Mouse (Mus musculus): ENCODE data around the gene Slain2. TPM values are rescaled to one million over a fixed set of nuclear protein-coding genes. Genes with fewer than 3 reads are reported as not detected.

Gene Slain2
- polyA plus RNA-seq, 1 experiment from 2014 or later: 20.5 TPM

GRCm38 (mm10) chr5:72879736-72880135, 34.4 kb upstream of the Slain2 start:
- 21% methylated on average over 5 of the region's 5 CpGs for WGBS
- no peak overlapping the region for H3K4me2 ChIP-seq (ENCODE audit: low read length)
- H3K27me3 ChIP-seq (replicated peaks; ENCODE audit: control insufficient read depth, insufficient read depth, low read length): no peaks in the 10 kb centered on the region
- H3K9me3 ChIP-seq (replicated peaks; ENCODE audit: control insufficient read depth, low read length): no peaks in the 10 kb centered on the region
- H3K4me1 ChIP-seq (ENCODE audit: control insufficient read depth, insufficient read depth, low read length): no peaks in the 10 kb centered on the region
- no peak overlapping the region for H3K27ac ChIP-seq (ENCODE audit: low read depth, low read length)
- H3K4me3 ChIP-seq (ENCODE audit: low read depth, low read length): no peak overlapping the region
- no peaks in the 10 kb centered on the region for H3K36me3 ChIP-seq (ENCODE audit: control insufficient read depth, insufficient read depth, low read length)
- ATAC-seq: no peak
- no peak overlapping the region for H3K9ac ChIP-seq (ENCODE audit: low read length)
- DNase-seq (ENCODE audit: low spot score): no peak

GRCm38 (mm10) chr5:72881748-72882411, 32.2 kb upstream of the Slain2 start:
- no peak overlapping the region for H3K4me2 ChIP-seq (ENCODE audit: low read length)
- 91% methylated on average over 12 of the region's 12 CpGs for WGBS
- H3K36me3 ChIP-seq (ENCODE audit: control insufficient read depth, insufficient read depth, low read length): no peaks in the 10 kb centered on the region
- DNase-seq (ENCODE audit: low spot score) (no peak), ATAC-seq (no peak)
- H3K4me1 ChIP-seq (ENCODE audit: control insufficient read depth, insufficient read depth, low read length): no peaks in the 10 kb centered on the region
- H3K4me3 ChIP-seq (ENCODE audit: low read depth, low read length): no peak overlapping the region
- H3K27ac ChIP-seq (ENCODE audit: low read depth, low read length): no peak overlapping the region
- no peak overlapping the region for H3K9ac ChIP-seq (ENCODE audit: low read length)
- no peaks in the 10 kb centered on the region for H3K27me3 ChIP-seq (replicated peaks; ENCODE audit: control insufficient read depth, insufficient read depth, low read length)
- H3K9me3 ChIP-seq (replicated peaks; ENCODE audit: control insufficient read depth, low read length): no peaks in the 10 kb centered on the region

- Histone ChIP-seq H3K36me3 (ENCODE audit: control insufficient read depth, insufficient read depth, low read length) (no peaks in the 10 kb centered on the region), H3K4me1 (ENCODE audit: control insufficient read depth, insufficient read depth, low read length) (no peaks in the 10 kb centered on the region), H3K4me2 (ENCODE audit: low read length) (no peak overlapping the region), H3K27ac (ENCODE audit: low read depth, low read length) (no peak overlapping the region), H3K4me3 (ENCODE audit: low read depth, low read length) (no peak overlapping the region), H3K27me3 (replicated peaks; ENCODE audit: control insufficient read depth, insufficient read depth, low read length) (no peaks in the 10 kb centered on the region), H3K9ac (ENCODE audit: low read length) (no peak overlapping the region), H3K9me3 (replicated peaks; ENCODE audit: control insufficient read depth, low read length) (no peaks in the 10 kb centered on the region)
- 75% methylated on average over 2 of the region's 2 CpGs for WGBS
- ATAC-seq: no peak
- no peak for DNase-seq (ENCODE audit: low spot score)
These were observed 31.7 kb upstream of the Slain2 start for GRCm38 (mm10) chr5:72882412-72882765.

DNA sequence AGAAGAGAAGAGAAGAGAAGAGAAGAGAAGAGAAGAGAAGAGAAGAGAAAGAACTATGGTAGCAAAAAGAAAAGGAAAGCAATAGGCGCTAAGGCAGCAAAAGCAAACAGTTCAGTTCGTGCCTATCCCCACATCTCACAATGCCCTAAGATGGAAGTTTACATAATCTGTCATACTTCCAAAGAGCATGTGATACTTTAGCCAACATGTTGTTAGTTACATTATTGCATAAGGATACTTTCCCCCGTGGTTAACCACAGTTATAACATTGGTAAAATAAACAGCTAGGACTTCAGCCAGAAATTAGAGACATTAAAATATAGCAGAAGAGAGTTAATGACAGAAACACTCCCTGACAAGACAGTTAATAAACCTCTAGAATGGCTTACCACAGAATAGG, 30.4 kb upstream of the Slain2 start:
- H3K27ac ChIP-seq (ENCODE audit: low read depth, low read length): no peak overlapping the region
- H3K4me3 ChIP-seq (ENCODE audit: low read depth, low read length): no peak overlapping the region
- WGBS: 88% methylated on average over 3 of the region's 3 CpGs
- no peak overlapping the region for H3K4me2 ChIP-seq (ENCODE audit: low read length)
- no peaks in the 10 kb centered on the region for H3K27me3 ChIP-seq (replicated peaks; ENCODE audit: control insufficient read depth, insufficient read depth, low read length)
- no peaks in the 10 kb centered on the region for H3K4me1 ChIP-seq (ENCODE audit: control insufficient read depth, insufficient read depth, low read length)
- H3K9ac ChIP-seq (ENCODE audit: low read length): no peak overlapping the region
- ATAC-seq (no peak), DNase-seq (ENCODE audit: low spot score) (no peak)
- no peaks in the 10 kb centered on the region for H3K9me3 ChIP-seq (replicated peaks; ENCODE audit: control insufficient read depth, low read length)
- H3K36me3 ChIP-seq (ENCODE audit: control insufficient read depth, insufficient read depth, low read length): no peaks in the 10 kb centered on the region

DNA sequence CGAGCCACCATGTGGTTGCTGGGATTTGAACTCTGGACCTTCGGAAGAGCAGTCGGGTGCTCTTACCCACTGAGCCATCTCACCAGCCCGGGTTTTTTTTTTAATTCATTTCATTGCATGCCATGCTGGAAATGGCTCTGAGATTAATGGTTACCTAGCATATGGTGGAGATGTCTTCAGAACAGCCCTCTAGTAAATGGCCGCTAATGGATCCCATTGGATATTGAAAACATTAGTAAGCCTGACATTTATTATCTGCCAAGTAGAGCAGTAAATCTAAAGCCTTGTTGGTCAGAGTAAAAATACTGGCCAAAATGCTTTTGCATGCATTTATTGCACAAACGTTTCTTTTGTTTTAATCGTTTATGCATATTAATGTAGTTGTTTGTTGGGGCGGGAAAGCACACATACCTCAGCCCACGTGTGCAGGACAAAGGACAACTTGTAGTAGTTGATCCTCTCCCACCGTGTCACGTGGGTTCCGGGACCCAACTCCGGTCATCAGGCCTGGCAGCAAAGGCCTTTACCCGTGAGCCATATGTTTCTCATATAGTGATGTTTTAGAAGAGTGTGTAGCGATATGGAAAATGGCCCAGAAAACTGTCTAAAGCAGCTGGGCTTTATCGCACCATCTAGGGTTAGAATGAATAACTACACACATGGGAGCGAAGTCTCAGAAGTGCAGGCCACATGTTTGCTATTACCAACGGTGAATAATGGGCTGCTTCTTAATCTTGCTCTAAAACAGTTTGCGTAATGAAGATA, 27.5 kb upstream of the Slain2 start:
- H3K36me3 ChIP-seq (ENCODE audit: control insufficient read depth, insufficient read depth, low read length): no peaks in the 10 kb centered on the region
- H3K4me1 ChIP-seq (ENCODE audit: control insufficient read depth, insufficient read depth, low read length): no peaks in the 10 kb centered on the region
- WGBS: 84% methylated on average over 19 of the region's 19 CpGs
- no peak for DNase-seq (ENCODE audit: low spot score)
- no peak overlapping the region for H3K27ac ChIP-seq (ENCODE audit: low read depth, low read length)
- H3K27me3 ChIP-seq (replicated peaks; ENCODE audit: control insufficient read depth, insufficient read depth, low read length): no peaks in the 10 kb centered on the region
- no peak overlapping the region for H3K4me2 ChIP-seq (ENCODE audit: low read length)
- no peak overlapping the region for H3K9ac ChIP-seq (ENCODE audit: low read length)
- H3K4me3 ChIP-seq (ENCODE audit: low read depth, low read length): no peak overlapping the region
- ATAC-seq: no peak
- no peaks in the 10 kb centered on the region for H3K9me3 ChIP-seq (replicated peaks; ENCODE audit: control insufficient read depth, low read length)

DNA sequence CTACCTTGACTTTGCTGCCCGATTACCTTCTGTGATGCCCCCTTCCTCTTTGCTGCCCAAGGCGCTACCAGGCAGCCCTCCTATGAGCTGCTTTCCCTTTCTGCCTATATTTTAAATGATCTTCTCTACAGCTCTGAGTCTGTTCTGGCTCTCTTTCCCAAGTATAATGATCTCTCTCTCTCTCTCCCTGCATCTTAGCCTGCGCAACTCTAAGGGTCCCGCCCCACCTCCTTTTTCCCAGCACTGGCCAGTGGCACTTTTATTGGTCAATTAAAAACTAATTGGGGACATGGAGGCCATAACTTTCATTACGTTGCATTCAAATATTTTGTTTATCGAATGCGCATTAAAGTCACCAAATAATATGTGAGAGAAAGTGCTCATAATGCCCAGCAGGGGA, 25.8 kb upstream of the Slain2 start:
- no peak overlapping the region for H3K27ac ChIP-seq (ENCODE audit: low read depth, low read length)
- H3K36me3 ChIP-seq (ENCODE audit: control insufficient read depth, insufficient read depth, low read length): no peaks in the 10 kb centered on the region
- WGBS: 82% methylated on average over 7 of the region's 7 CpGs
- H3K9ac ChIP-seq (ENCODE audit: low read length): no peak overlapping the region
- ATAC-seq: no peak
- H3K4me2 ChIP-seq (ENCODE audit: low read length): no peak overlapping the region
- H3K9me3 ChIP-seq (replicated peaks; ENCODE audit: control insufficient read depth, low read length): no peaks in the 10 kb centered on the region
- no peaks in the 10 kb centered on the region for H3K27me3 ChIP-seq (replicated peaks; ENCODE audit: control insufficient read depth, insufficient read depth, low read length)
- H3K4me3 ChIP-seq (ENCODE audit: low read depth, low read length): no peak overlapping the region
- no peak for DNase-seq (ENCODE audit: low spot score)
- H3K4me1 ChIP-seq (ENCODE audit: control insufficient read depth, insufficient read depth, low read length): no peaks in the 10 kb centered on the region

DNA sequence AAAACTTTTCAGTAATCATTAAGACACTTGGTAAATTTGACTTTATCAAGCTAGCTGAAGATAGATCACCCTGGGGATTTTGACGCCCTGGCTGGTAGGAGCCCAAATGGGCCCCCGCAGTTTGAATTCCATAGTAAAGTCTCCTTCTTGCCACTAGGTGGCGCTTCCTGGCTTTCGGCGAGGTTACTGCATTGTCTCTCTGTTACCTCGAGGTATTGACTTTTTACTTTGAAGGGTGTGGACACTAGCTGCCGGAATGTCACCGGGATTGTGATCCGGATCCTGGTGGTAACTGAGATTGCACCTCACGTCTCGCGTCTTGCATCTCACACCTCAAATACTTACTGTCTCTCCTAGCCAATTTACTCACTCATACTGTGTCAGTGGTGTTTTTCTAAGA, 22.6 kb upstream of the Slain2 start:
- no peak overlapping the region for H3K9ac ChIP-seq (ENCODE audit: low read length)
- H3K9me3 ChIP-seq (replicated peaks; ENCODE audit: control insufficient read depth, low read length): no peaks in the 10 kb centered on the region
- no peaks in the 10 kb centered on the region for H3K27me3 ChIP-seq (replicated peaks; ENCODE audit: control insufficient read depth, insufficient read depth, low read length)
- H3K36me3 ChIP-seq (ENCODE audit: control insufficient read depth, insufficient read depth, low read length): no peaks in the 10 kb centered on the region
- H3K27ac ChIP-seq (ENCODE audit: low read depth, low read length): no peak overlapping the region
- H3K4me2 ChIP-seq (ENCODE audit: low read length): no peak overlapping the region
- DNase-seq (ENCODE audit: low spot score): peak; percentile 68
- H3K4me1 ChIP-seq (ENCODE audit: control insufficient read depth, insufficient read depth, low read length): no peaks in the 10 kb centered on the region
- no peak overlapping the region for H3K4me3 ChIP-seq (ENCODE audit: low read depth, low read length)
- peak; percentile 72; the same call in 1 of the 2 replicates for ATAC-seq
- WGBS: 7% methylated on average over 12 of the region's 12 CpGs

- no peaks in the 10 kb centered on the region for H3K27me3 ChIP-seq (replicated peaks; ENCODE audit: control insufficient read depth, insufficient read depth, low read length)
- no peak overlapping the region for H3K27ac ChIP-seq (ENCODE audit: low read depth, low read length)
- DNase-seq (ENCODE audit: low spot score) (no peak), ATAC-seq (no peak)
- no peaks in the 10 kb centered on the region for H3K9me3 ChIP-seq (replicated peaks; ENCODE audit: control insufficient read depth, low read length)
- H3K4me1 ChIP-seq (ENCODE audit: control insufficient read depth, insufficient read depth, low read length): no peaks in the 10 kb centered on the region
- H3K4me2 ChIP-seq (ENCODE audit: low read length): no peak overlapping the region
- WGBS: 60% methylated on average over 5 of the region's 5 CpGs
- H3K9ac ChIP-seq (ENCODE audit: low read length): no peak overlapping the region
- H3K4me3 ChIP-seq (ENCODE audit: low read depth, low read length): no peak overlapping the region
- no peaks in the 10 kb centered on the region for H3K36me3 ChIP-seq (ENCODE audit: control insufficient read depth, insufficient read depth, low read length)
These were observed 20.1 kb upstream of the Slain2 start for GRCm38 (mm10) chr5:72893987-72894386.

- no peak overlapping the region for H3K27ac ChIP-seq (ENCODE audit: low read depth, low read length)
- ATAC-seq (no peak), DNase-seq (ENCODE audit: low spot score) (no peak)
- H3K4me2 ChIP-seq (ENCODE audit: low read length): no peak overlapping the region
- H3K4me1 ChIP-seq (ENCODE audit: control insufficient read depth, insufficient read depth, low read length): no peaks in the 10 kb centered on the region
- H3K27me3 ChIP-seq (replicated peaks; ENCODE audit: control insufficient read depth, insufficient read depth, low read length): no peaks in the 10 kb centered on the region
- no peak overlapping the region for H3K9ac ChIP-seq (ENCODE audit: low read length)
- WGBS: 89% methylated on average over 11 of the region's 11 CpGs
- H3K4me3 ChIP-seq (ENCODE audit: low read depth, low read length): no peak overlapping the region
- H3K36me3 ChIP-seq (ENCODE audit: control insufficient read depth, insufficient read depth, low read length): no peaks in the 10 kb centered on the region
- H3K9me3 ChIP-seq (replicated peaks; ENCODE audit: control insufficient read depth, low read length): no peaks in the 10 kb centered on the region
These were observed 18.8 kb upstream of the Slain2 start for GRCm38 (mm10) chr5:72895261-72895660.
